Mouse (Mus musculus): Measurements from ENCODE around the gene Gatm.
A peak's percentile ranks its signal among the peaks of the same experiment; 100 is the strongest.

Gene Gatm

DNA sequence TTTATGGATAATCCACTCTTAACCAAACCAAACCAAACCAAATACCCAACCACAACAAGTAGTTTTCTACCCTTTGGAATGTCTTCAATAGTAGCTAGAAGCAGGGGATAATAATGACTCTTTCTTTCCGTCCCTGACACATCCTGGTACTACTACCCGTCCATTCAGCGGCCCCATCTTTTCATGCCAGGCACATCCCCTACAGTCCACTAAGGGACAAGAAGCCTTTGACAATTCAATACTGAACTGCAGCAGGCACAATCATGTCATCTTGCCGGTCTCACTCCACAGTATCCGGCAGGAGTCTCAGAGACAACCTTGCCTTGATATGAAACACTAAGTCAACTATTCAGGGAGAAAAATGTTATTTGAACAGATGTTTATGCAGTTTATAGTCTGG is 5.3 kb downstream of the Gatm start:
- no peak for DNase-seq

DNA sequence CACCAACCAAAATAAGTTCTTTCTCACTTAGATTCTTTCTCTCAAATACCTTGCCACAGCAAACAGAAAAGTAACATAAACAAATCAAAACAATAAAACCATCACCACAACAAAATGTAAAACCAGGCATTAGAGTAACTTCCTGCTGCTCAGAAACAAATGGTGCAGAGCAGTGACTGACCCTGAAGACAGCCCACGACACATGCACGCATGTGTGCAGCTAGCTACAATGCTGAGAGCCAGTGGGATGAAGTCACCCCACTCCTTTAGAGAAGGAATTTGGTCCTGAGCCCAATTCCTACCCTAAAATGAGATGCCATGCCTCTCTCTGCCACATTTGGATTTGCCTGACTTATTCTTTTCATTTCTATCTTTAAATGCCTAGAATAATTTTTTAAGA is 9.7 kb downstream of the Gatm start:
- no peak for DNase-seq

DNA sequence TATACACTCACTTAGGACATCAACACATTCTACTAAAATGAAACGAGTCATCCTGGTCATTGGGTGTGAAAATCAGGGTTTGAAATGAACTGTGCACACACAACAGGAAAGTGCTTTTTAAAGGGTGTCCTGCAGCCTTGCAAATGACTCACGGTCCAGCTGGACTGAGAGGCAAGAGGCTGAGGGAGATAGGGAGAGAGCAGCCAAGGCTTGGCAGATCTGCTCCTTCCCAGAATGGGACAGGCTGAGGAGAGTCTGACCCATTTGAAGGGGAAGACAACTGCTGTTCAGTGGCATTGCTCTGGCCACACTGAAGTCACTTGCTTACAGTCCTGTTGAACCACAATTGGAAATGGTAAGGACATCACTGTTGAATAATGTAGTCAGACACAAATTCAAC is 11.4 kb downstream of the Gatm start:
- no peak for DNase-seq

- no peak for DNase-seq
These were observed 15.6 kb downstream of the Gatm start for GRCm38 (mm10) chr2:122595461-122595860.

DNA sequence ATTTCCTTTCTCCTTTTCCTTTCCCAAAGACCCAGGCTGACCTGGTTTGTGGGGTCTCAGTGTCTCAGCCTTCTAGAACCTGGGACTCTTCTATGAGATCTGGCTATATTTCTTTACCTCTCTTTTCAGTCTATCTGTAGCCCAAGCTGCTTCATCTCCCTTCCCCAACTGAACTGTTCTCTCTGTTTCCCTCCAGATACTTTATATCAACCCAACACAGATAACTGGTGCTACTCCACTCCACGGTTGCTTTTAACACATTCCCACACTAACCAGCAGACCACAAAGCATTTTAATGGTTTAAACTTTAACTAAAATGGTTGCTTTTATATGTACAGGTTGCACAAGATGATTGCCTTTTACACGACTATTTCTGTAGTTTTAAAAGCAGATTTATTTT is 19.9 kb downstream of the Gatm start:
- no peak for DNase-seq

- no peak for DNase-seq
These were observed 20.8 kb downstream of the Gatm start for GRCm38 (mm10) chr2:122590351-122590750.

DNA sequence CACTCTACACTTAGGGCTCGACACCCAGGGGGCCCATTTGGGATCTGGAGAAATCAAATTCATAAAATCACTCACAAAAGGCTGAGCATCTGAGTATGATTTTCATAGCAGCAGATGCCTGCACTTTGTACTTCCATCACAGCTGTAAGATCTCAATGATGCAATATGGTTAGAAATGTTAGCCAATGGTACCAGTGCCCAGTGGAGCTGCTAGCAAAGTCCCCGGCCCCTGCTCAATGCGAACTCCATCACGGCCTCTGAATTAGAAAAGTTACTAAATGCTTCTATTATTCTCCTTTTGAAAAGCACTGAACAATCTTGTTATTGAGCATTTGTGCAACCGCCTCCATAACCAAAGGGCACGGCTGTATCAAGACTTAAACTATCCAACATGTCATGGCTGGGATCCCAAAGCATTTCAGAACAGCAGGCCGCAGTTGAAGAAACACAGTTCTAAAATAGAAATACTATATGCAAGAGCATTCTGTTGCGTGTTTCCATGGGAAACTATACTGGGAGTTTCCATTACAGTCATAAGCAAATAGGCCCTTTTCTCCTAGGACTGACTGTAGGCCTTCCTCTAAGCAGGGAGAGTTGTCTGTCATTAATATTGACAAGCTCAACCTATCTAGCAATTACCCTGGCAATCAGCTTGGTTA is 23.1 kb downstream of the Gatm start:
- DNase-seq = no peak

DNA sequence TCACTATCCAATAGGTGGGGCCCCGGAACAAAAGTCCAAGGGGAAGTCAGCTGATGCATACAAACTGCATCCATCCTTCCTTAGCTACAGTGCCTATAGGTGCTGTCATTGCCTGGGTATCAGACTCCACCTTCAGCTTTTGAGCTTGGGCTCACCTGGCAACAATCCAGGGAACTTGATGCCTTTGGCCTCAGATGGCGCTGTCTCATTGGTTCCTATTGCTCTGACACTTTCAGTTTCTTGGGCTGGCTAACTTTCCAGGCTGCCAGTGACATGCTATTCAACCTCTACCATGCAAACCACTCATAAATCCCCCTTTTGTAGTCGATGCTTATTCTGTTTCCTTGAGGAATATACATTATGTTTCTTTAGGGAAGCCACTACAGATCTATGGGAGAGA is 24.8 kb downstream of the Gatm start:
- DNase-seq = no peak

DNA sequence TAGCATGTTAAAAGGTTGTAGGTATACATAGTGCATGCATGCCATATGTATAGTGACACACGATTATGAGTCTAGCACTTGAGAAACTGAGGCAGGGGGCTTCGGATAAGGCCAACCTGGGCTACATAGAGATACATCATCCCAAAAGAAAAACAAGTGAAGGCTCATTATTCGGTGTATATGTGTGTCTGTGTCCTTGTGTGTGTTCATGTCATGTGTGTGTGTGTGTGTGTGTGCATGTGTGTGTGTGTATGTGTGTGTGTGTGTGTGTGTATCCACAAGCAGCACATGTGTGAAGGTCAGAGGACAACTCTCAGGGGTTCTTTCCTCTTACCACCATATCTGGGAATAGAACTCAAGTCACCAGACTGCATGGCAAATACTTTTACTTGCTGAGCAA is 28.8 kb downstream of the Gatm start:
- no peak for DNase-seq

DNA sequence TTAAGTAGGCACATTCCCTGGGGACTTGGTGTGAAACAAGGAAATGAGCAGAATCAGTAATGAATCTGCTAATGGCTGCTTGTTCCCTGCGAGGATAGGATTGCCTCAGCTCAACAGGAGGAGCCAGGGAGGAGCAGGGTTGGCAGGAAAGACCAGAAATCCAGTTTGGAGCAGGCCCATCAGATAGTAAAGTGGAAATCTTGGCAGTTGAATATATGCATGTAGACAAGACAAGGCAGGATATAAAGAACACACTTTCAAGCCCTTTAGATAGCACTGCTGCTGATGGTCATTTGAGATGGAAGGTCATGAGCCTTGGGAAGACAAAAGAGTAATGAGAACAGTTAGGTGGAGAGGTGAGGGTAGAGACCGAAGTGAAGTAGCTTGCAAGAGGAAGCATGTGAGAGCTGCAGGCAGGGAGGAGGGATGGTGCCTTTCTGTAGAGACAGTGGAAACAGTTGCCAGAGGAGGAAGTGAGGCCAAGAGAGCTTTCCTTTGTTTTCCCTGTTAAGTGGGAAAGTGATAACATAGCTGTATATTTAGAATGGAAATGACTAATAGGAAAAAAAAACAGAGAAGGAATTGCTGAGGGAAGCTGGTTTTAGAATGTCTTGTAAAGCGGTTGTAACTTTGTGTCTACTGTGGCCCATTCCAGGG is 29.6 kb downstream of the Gatm start:
- DNase-seq = no peak

DNA sequence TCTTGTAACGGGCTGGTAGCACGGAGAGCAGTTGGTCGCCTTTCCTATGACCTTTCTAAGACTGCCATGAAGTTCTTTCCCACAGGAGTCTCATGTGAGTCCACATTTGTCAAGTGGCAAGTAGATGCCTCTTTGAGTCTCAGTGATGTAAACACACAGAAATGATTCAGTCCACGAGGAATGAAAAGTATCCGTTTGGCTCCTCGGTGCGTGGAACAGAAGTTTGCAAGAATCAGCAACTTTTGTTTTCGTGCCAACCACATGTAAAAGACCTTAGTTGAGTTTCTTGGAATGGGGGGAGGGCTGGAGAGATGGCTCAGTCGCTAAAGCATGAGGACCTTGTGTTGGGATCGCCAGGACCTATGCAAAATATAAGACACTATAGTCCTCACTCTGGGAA is 30.7 kb downstream of the Gatm start:
- no peak for DNase-seq

- DNase-seq = no peak
These were observed 33.8 kb downstream of the Gatm start for GRCm38 (mm10) chr2:122577316-122577715.

DNA sequence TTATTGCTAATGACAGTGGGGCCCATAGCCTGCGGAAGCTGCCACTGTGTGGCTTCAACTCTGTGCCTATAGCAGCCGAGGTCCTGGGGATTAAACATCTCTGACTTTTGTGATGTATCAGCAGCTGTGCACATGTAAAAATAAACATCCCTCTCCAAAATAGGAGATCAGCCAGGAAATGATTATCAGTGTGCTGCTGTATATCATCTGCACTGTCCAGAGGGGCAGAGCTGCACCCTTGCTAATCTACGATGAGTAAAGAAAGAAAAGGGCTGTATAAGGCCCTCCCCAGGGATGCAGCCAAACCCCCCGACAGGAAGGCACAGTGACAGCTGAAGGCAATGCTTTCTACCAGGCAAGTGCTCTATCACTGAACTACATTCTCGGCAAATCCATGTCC is 34.8 kb downstream of the Gatm start:
- no peak for DNase-seq

DNA sequence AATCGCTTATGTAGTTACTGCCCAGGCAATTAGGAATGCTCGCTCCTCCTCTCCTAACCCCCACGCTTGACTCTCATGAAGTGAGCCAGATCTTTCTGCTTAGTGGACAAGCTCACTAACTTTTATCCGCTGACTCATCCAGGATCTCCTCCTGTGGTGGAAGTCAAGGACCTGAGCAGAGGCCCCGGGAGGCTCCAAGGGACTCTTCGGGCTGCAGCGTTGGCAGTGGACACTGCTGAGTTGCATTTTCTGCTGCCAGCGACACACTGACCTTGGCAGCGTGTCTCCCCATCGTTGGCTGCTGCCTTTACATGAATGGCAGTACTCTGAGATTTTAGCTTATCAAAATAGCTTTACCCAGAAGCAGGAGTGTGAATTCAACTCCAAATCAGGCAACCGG is 35.6 kb downstream of the Gatm start:
- DNase-seq = no peak

- no peak for DNase-seq
These were observed 38.7 kb downstream of the Gatm start for GRCm38 (mm10) chr2:122572438-122572837.

DNA sequence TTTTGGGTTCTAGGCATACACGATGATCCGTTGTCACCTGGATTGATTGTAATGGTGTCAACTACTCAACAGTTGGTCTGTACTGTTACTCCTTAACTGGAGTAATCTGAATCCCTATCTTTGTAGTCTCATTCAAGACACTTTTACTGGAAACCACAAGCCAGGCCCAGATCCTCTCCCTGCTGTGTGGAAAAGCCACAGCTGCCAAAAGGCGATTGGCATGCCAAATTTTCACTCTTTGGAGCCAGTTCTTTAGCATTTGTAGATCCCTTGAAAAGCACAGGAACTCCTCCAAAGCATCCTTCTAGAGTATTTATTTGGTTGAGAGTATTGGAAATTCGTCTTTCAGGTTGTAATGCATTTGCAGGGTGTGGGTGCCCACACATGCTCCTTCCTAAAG is 39.8 kb downstream of the Gatm start:
- DNase-seq = no peak

- no peak for DNase-seq
These were observed 40.7 kb downstream of the Gatm start for GRCm38 (mm10) chr2:122570430-122570829.

DNA sequence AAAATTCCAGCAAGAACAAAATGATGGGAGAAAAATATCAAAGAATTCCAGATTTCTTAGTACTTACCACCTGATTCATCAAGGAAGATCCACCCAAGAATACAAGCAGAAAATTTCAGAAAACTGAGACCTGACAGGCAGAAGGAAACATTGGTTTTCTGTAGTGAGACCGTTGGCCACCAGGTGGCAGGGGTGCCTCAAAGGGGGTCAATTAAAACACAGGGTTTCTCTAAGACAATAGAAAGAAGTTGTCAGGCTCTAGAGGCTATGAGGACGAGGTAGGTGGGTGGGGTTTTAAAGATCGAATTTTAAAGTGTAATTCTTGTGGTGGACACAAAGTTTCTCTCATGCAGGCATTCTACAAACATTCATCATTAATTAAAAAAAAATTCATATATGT is 41.7 kb downstream of the Gatm start:
- DNase-seq = peak; percentile 43

DNA sequence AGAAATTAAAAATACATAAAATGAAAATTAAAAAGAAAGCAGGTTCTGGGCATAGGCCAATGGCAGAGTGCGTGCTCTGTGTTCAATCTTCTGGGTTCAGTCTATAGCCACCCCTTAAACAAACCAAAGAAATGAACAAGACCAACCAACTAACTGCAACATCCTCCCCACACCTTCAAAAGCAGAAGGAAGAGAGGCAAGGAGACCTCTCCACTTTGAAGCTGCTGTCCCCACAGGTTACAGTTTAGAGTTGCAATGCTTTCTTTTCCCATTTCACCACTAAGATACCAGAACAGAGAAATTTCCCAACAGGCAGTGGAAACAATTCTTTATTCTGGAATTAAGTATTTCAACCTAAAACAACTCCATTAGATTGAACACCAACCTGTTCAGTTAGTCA is 48.9 kb downstream of the Gatm start:
- no peak for DNase-seq

- no peak for DNase-seq
These were observed 49.9 kb downstream of the Gatm start for GRCm38 (mm10) chr2:122561221-122561620.

DNA sequence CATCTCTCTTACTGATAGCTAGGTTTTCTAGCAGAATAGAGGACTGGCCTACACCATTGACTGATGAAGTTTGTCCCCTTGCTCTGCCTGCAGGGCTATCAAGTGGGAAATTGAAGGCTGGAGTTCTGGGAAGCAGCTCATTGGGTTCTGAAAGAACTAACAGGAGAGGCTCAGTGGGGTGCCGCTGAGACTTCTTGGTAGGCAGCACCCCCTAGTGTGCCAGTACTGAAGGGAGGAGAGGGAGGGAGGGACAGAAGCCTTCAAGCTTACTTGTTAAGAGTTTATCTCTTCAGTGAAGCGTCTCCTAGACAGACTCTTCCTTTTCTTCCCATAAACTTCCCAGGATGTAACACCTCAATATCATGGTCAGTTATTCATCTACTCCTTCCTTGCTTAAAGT is 52.8 kb downstream of the Gatm start:
- peak; percentile 50 for DNase-seq
